Mouse (Mus musculus): ENCODE measurements at regions not wholly inside any gene's neighbourhood (a gene's known extent, or its start where the extent isn't known, plus 50 kb on each side); places are given as distances from the start of the nearest gene placed in this dataset.

- Histone ChIP-seq H3K79me2 (ENCODE audit: control insufficient read depth, insufficient read depth) (no peaks in the 10 kb centered on the region), H3K27me3 (ENCODE audit: control insufficient read depth, insufficient read depth, insufficient read length) (no peaks in the 10 kb centered on the region), H3ac (ENCODE audit: control insufficient read depth, insufficient read length) (no peak overlapping the region), H3K36me3 (ENCODE audit: control insufficient read depth, insufficient read depth) (no peaks in the 10 kb centered on the region), H3K4me3 (no peak overlapping the region), H3K4me2 (ENCODE audit: low read depth) (no peak overlapping the region)
- no peak for TF ChIP-seq TCF3 (IDR thresholded peaks at IDR 0.05; ENCODE audit: insufficient read length, low read depth)
- no peak for TF ChIP-seq POLR2AphosphoS2 (IDR thresholded peaks at IDR 0.05; ENCODE audit: insufficient read length, low read depth)
- no peak for TF ChIP-seq TCF12 (IDR thresholded peaks at IDR 0.05; ENCODE audit: insufficient read depth, poor library complexity, severe bottlenecking)
- no peak for TF ChIP-seq E2F4 (IDR thresholded peaks at IDR 0.05; ENCODE audit: insufficient read depth)
- no peak for TF ChIP-seq CEBPB (IDR thresholded peaks at IDR 0.05; ENCODE audit: insufficient read depth, poor library complexity, severe bottlenecking)
- no peak for TF ChIP-seq POLR2A (IDR thresholded peaks at IDR 0.05; ENCODE audit: insufficient read length, low read depth)
- no peak for TF ChIP-seq MAX (IDR thresholded peaks at IDR 0.05; ENCODE audit: low read depth)
- no peak for TF ChIP-seq MYOG (IDR thresholded peaks at IDR 0.05; ENCODE audit: control insufficient read depth in 1 of 3, insufficient read depth in 1 of 3, insufficient read length in 2 of 3, low read depth in 2 of 3)
- TF ChIP-seq SRF (IDR thresholded peaks at IDR 0.05; ENCODE audit: control insufficient read depth, insufficient read length, low read depth) = no peak
- no peak for TF ChIP-seq REST (IDR thresholded peaks at IDR 0.05; ENCODE audit: insufficient read depth, insufficient read length)
- no peak for TF ChIP-seq MYOD1 (IDR thresholded peaks at IDR 0.05; ENCODE audit: control insufficient read depth in 1 of 3, insufficient read length in 2 of 3, low read depth in 2 of 3)
These were observed 180.2 kb downstream of the Barhl2 start for GRCm38 (mm10) chr5:106277786-106278185.

GRCm38 (mm10) chr5:106277231-106277630, 180.7 kb downstream of the Barhl2 start:
- Histone ChIP-seq H3K27me3 (ENCODE audit: control insufficient read depth, insufficient read depth, insufficient read length) (no peaks in the 10 kb centered on the region), H3ac (ENCODE audit: control insufficient read depth, insufficient read length) (no peak overlapping the region), H3K36me3 (ENCODE audit: control insufficient read depth, insufficient read depth) (no peaks in the 10 kb centered on the region), H3K79me2 (ENCODE audit: control insufficient read depth, insufficient read depth) (no peaks in the 10 kb centered on the region), H3K4me2 (ENCODE audit: low read depth) (no peak overlapping the region), H3K4me3 (no peak overlapping the region)
- TF ChIP-seq TCF12 (IDR thresholded peaks at IDR 0.05; ENCODE audit: insufficient read depth, poor library complexity, severe bottlenecking) (no peak), MYOD1 (IDR thresholded peaks at IDR 0.05; ENCODE audit: control insufficient read depth in 1 of 3, insufficient read length in 2 of 3, low read depth in 2 of 3) (no peak), TCF3 (IDR thresholded peaks at IDR 0.05; ENCODE audit: insufficient read length, low read depth) (no peak), REST (IDR thresholded peaks at IDR 0.05; ENCODE audit: insufficient read depth, insufficient read length) (no peak), POLR2A (IDR thresholded peaks at IDR 0.05; ENCODE audit: insufficient read length, low read depth) (no peak), E2F4 (IDR thresholded peaks at IDR 0.05; ENCODE audit: insufficient read depth) (no peak), MAX (IDR thresholded peaks at IDR 0.05; ENCODE audit: low read depth) (no peak), CEBPB (IDR thresholded peaks at IDR 0.05; ENCODE audit: insufficient read depth, poor library complexity, severe bottlenecking) (no peak), USF1 (IDR thresholded peaks at IDR 0.05; ENCODE audit: low read depth) (no peak), POLR2AphosphoS2 (IDR thresholded peaks at IDR 0.05; ENCODE audit: insufficient read length, low read depth) (no peak), SRF (IDR thresholded peaks at IDR 0.05; ENCODE audit: control insufficient read depth, insufficient read length, low read depth) (no peak), MYOG (IDR thresholded peaks at IDR 0.05; ENCODE audit: control insufficient read depth in 1 of 3, insufficient read depth in 1 of 3, insufficient read length in 2 of 3, low read depth in 2 of 3) (no peak)

DNA sequence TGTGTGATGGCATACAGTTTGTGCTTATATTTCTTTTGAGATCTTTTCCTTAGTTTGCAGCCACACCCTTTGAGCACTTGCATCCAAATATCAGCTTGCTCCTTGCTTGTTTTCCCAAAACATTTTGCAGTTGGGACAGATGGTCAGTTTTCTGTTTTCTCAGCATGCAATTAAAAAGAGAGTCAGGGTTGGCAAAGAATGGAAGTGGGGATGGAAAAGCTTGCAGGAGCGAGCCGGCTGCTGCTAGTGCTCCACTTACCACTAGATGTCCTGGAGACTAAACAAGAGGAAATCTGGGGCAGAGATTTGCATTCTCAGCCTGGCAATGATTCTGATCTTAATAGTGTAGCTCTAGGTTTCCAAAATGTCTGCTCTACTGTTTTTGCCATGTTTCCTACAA, 181.8 kb downstream of the Barhl2 start:
- H3K79me2 ChIP-seq (ENCODE audit: control insufficient read depth, insufficient read depth) = no peaks in the 10 kb centered on the region
- H3K4me3 ChIP-seq = no peak overlapping the region
- H3K27me3 ChIP-seq (ENCODE audit: control insufficient read depth, insufficient read depth, insufficient read length) = no peaks in the 10 kb centered on the region
- no peaks in the 10 kb centered on the region for H3K36me3 ChIP-seq (ENCODE audit: control insufficient read depth, insufficient read depth)
- TF ChIP-seq SRF (IDR thresholded peaks at IDR 0.05; ENCODE audit: control insufficient read depth, insufficient read length, low read depth) (no peak), MAX (IDR thresholded peaks at IDR 0.05; ENCODE audit: low read depth) (no peak), USF1 (IDR thresholded peaks at IDR 0.05; ENCODE audit: low read depth) (no peak), TCF3 (IDR thresholded peaks at IDR 0.05; ENCODE audit: insufficient read length, low read depth) (no peak), POLR2A (IDR thresholded peaks at IDR 0.05; ENCODE audit: insufficient read length, low read depth) (no peak), E2F4 (IDR thresholded peaks at IDR 0.05; ENCODE audit: insufficient read depth) (no peak), MYOG (IDR thresholded peaks at IDR 0.05; ENCODE audit: control insufficient read depth in 1 of 3, insufficient read depth in 1 of 3, insufficient read length in 2 of 3, low read depth in 2 of 3) (no peak), REST (IDR thresholded peaks at IDR 0.05; ENCODE audit: insufficient read depth, insufficient read length) (no peak), POLR2AphosphoS2 (IDR thresholded peaks at IDR 0.05; ENCODE audit: insufficient read length, low read depth) (no peak), MYOD1 (IDR thresholded peaks at IDR 0.05; ENCODE audit: control insufficient read depth in 1 of 3, insufficient read length in 2 of 3, low read depth in 2 of 3) (no peak), TCF12 (IDR thresholded peaks at IDR 0.05; ENCODE audit: insufficient read depth, poor library complexity, severe bottlenecking) (no peak), CEBPB (IDR thresholded peaks at IDR 0.05; ENCODE audit: insufficient read depth, poor library complexity, severe bottlenecking) (no peak)
- H3ac ChIP-seq (ENCODE audit: control insufficient read depth, insufficient read length) = no peak overlapping the region
- no peak overlapping the region for H3K4me2 ChIP-seq (ENCODE audit: low read depth)

DNA sequence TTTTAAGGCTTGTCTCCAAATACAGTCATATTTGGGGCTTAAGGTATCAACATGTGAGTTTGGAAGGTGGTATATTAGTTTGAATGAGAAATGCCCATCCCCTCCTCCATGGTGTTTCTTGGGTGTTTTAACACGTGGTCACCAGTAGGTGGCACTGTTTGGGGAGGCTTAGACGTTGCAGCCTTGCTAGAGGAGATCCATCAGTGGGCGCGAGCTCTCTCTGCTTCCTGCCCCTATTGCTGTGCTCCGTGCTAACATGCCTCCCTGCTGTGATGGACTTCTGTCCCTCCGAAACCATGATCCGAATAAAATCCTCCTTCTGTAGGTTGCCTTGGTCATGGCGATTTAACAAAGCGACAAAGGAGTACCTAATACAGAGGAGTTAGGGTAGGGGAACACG, 183.3 kb downstream of the Barhl2 start:
- H3K27me3 ChIP-seq (ENCODE audit: control insufficient read depth, insufficient read depth, insufficient read length) = no peaks in the 10 kb centered on the region
- no peak overlapping the region for H3K4me2 ChIP-seq (ENCODE audit: low read depth)
- no peak overlapping the region for H3ac ChIP-seq (ENCODE audit: control insufficient read depth, insufficient read length)
- no peak for TF ChIP-seq MYOG (IDR thresholded peaks at IDR 0.05; ENCODE audit: control insufficient read depth in 1 of 3, insufficient read depth in 1 of 3, insufficient read length in 2 of 3, low read depth in 2 of 3)
- TF ChIP-seq USF1 (IDR thresholded peaks at IDR 0.05; ENCODE audit: low read depth) = no peak
- TF ChIP-seq SRF (IDR thresholded peaks at IDR 0.05; ENCODE audit: control insufficient read depth, insufficient read length, low read depth) = no peak
- TF ChIP-seq POLR2AphosphoS2 (IDR thresholded peaks at IDR 0.05; ENCODE audit: insufficient read length, low read depth) = no peak
- TF ChIP-seq TCF12 (IDR thresholded peaks at IDR 0.05; ENCODE audit: insufficient read depth, poor library complexity, severe bottlenecking) = no peak
- no peak for TF ChIP-seq E2F4 (IDR thresholded peaks at IDR 0.05; ENCODE audit: insufficient read depth)
- no peak for TF ChIP-seq MAX (IDR thresholded peaks at IDR 0.05; ENCODE audit: low read depth)
- no peaks in the 10 kb centered on the region for H3K79me2 ChIP-seq (ENCODE audit: control insufficient read depth, insufficient read depth)
- H3K36me3 ChIP-seq (ENCODE audit: control insufficient read depth, insufficient read depth) = no peaks in the 10 kb centered on the region
- H3K4me3 ChIP-seq = no peak overlapping the region

DNA sequence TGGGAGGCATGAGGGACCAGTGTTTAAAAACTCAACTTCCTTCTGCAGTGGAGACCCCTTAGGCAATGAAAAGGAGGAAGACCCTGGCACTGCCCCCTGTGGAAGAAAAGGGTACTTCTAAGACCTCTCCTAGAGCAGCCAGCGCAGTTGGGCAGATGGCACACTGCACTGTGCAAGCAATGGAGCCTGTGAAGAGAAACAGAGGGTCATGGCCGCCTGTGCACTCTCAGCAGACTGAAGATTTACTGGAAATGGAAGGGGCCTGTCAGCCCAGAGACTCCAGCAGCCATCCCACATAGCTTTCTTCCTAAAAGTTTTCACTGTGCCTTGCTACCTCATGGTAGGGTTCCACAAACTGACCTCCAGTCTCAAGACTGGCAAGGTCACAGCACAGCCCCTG, 193.4 kb downstream of the Barhl2 start:
- H3K36me3 ChIP-seq (ENCODE audit: control insufficient read depth, insufficient read depth) = no peaks in the 10 kb centered on the region
- H3K4me2 ChIP-seq (ENCODE audit: low read depth) = no peak overlapping the region
- no peak overlapping the region for H3ac ChIP-seq (ENCODE audit: control insufficient read depth, insufficient read length)
- no peaks in the 10 kb centered on the region for H3K79me2 ChIP-seq (ENCODE audit: control insufficient read depth, insufficient read depth)
- H3K4me3 ChIP-seq = no peak overlapping the region
- no peak for TF ChIP-seq TCF12 (IDR thresholded peaks at IDR 0.05; ENCODE audit: insufficient read depth, poor library complexity, severe bottlenecking)
- TF ChIP-seq MAX (IDR thresholded peaks at IDR 0.05; ENCODE audit: low read depth) = no peak
- no peak for TF ChIP-seq SRF (IDR thresholded peaks at IDR 0.05; ENCODE audit: control insufficient read depth, insufficient read length, low read depth)
- no peak for TF ChIP-seq TCF3 (IDR thresholded peaks at IDR 0.05; ENCODE audit: insufficient read length, low read depth)
- no peak for TF ChIP-seq USF1 (IDR thresholded peaks at IDR 0.05; ENCODE audit: low read depth)
- no peak for TF ChIP-seq POLR2A (IDR thresholded peaks at IDR 0.05; ENCODE audit: insufficient read length, low read depth)
- TF ChIP-seq MYOG (IDR thresholded peaks at IDR 0.05; ENCODE audit: control insufficient read depth in 1 of 3, insufficient read depth in 1 of 3, insufficient read length in 2 of 3, low read depth in 2 of 3) = no peak
- TF ChIP-seq MYOD1 (IDR thresholded peaks at IDR 0.05; ENCODE audit: control insufficient read depth in 1 of 3, insufficient read length in 2 of 3, low read depth in 2 of 3) = no peak
- TF ChIP-seq E2F4 (IDR thresholded peaks at IDR 0.05; ENCODE audit: insufficient read depth) = no peak
- no peak for TF ChIP-seq CEBPB (IDR thresholded peaks at IDR 0.05; ENCODE audit: insufficient read depth, poor library complexity, severe bottlenecking)
- TF ChIP-seq POLR2AphosphoS2 (IDR thresholded peaks at IDR 0.05; ENCODE audit: insufficient read length, low read depth) = no peak
- no peak for TF ChIP-seq REST (IDR thresholded peaks at IDR 0.05; ENCODE audit: insufficient read depth, insufficient read length)
- no peaks in the 10 kb centered on the region for H3K27me3 ChIP-seq (ENCODE audit: control insufficient read depth, insufficient read depth, insufficient read length)
